Mouse (Mus musculus): ENCODE results near the gene Shd. TPM values are rescaled to one million over a fixed set of nuclear protein-coding genes. Genes with fewer than 3 reads are reported as not detected.

The Shd gene
- polyA plus RNA-seq, 1 experiment: 4.3 TPM

GRCm38 (mm10) chr17:55953751-55954150 lies 16.5 kb upstream of the Shd start:
- H3K9ac ChIP-seq (ENCODE audit: low read depth, poor library complexity, severe bottlenecking): no peak overlapping the region
- H3K4me3 ChIP-seq (ENCODE audit: low read depth, low read length): no peak overlapping the region
- no peaks in the 10 kb centered on the region for H3K9me3 ChIP-seq (replicated peaks; ENCODE audit: control insufficient read depth, insufficient read depth, low read length, poor library complexity, severe bottlenecking)
- TF ChIP-seq CTCF (IDR thresholded peaks at IDR 0.05; ENCODE audit: low read depth, low read length) (no peak), POLR2A (IDR thresholded peaks at IDR 0.05; ENCODE audit: insufficient read depth, low read length) (no peak), EP300 (IDR thresholded peaks at IDR 0.05; ENCODE audit: insufficient read depth, low read depth, low read length) (no peak)
- peaks cover 14% of the 10 kb centered on the region for H3K4me1 ChIP-seq (ENCODE audit: control insufficient read depth, insufficient read depth, low read length)
- H3K27ac ChIP-seq (ENCODE audit: insufficient read depth, low read length): no peak overlapping the region
- no peaks in the 10 kb centered on the region for H3K27me3 ChIP-seq (ENCODE audit: control insufficient read depth, insufficient read depth, low read length, poor library complexity, severe bottlenecking)
- H3K36me3 ChIP-seq (ENCODE audit: control insufficient read depth, insufficient read depth, low read length, poor library complexity, severe bottlenecking): no peaks in the 10 kb centered on the region

DNA sequence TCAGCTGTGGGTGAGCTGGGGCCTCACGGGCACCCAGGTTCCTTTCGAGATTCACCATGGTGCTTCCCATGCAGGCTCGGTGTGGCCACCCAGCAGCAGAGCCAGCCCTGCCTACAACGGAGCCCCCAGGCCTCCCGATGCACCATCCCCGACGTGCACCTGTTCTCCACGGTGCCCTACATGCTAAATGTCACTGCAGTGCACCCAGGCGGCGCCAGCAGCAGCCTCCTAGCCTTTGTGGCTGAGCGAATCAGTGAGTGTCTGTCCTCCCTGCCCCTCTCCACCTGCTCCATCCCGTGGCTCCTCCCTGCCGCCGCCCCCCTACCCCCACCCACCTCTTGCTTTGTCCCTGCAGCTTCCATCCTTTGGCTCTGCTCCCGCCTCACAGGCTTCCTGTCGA lies 16.0 kb upstream of the Shd start:
- Histone ChIP-seq H3K4me3 (ENCODE audit: low read depth, low read length) (peak overlapping the region; percentile 8), H3K27ac (ENCODE audit: insufficient read depth, low read length) (no peak overlapping the region), H3K36me3 (ENCODE audit: control insufficient read depth, insufficient read depth, low read length, poor library complexity, severe bottlenecking) (no peaks in the 10 kb centered on the region)

GRCm38 (mm10) chr17:55956129-55956528 lies 14.1 kb upstream of the Shd start:
- H3K4me1 ChIP-seq (ENCODE audit: control insufficient read depth, insufficient read depth, low read length): peaks cover 14% of the 10 kb centered on the region
- H3K27me3 ChIP-seq (ENCODE audit: control insufficient read depth, insufficient read depth, low read length, poor library complexity, severe bottlenecking): no peaks in the 10 kb centered on the region
- H3K27ac ChIP-seq (ENCODE audit: insufficient read depth, low read length): peak overlapping the region; percentile 23; the same call in 1 of the 2 replicates
- H3K4me3 ChIP-seq (ENCODE audit: low read depth, low read length): peak overlapping the region; percentile 71
- peak overlapping the region; percentile 32 for H3K9ac ChIP-seq (ENCODE audit: low read depth, poor library complexity, severe bottlenecking)
- no peaks in the 10 kb centered on the region for H3K36me3 ChIP-seq (ENCODE audit: control insufficient read depth, insufficient read depth, low read length, poor library complexity, severe bottlenecking)
- TF ChIP-seq EP300 (IDR thresholded peaks at IDR 0.05; ENCODE audit: insufficient read depth, low read depth, low read length) (no peak), CTCF (IDR thresholded peaks at IDR 0.05; ENCODE audit: low read depth, low read length) (no peak), POLR2A (IDR thresholded peaks at IDR 0.05; ENCODE audit: insufficient read depth, low read length) (no peak)
- H3K9me3 ChIP-seq (replicated peaks; ENCODE audit: control insufficient read depth, insufficient read depth, low read length, poor library complexity, severe bottlenecking): no peaks in the 10 kb centered on the region

More for the DNA sequence above, 16.0 kb upstream of the Shd start:
- H3K9ac ChIP-seq (ENCODE audit: low read depth, poor library complexity, severe bottlenecking): no peak overlapping the region
- H3K9me3 ChIP-seq (replicated peaks; ENCODE audit: control insufficient read depth, insufficient read depth, low read length, poor library complexity, severe bottlenecking): no peaks in the 10 kb centered on the region
- peaks cover 14% of the 10 kb centered on the region for H3K4me1 ChIP-seq (ENCODE audit: control insufficient read depth, insufficient read depth, low read length)
- no peak for TF ChIP-seq CTCF (IDR thresholded peaks at IDR 0.05; ENCODE audit: low read depth, low read length)
- TF ChIP-seq EP300 (IDR thresholded peaks at IDR 0.05; ENCODE audit: insufficient read depth, low read depth, low read length): no peak
- TF ChIP-seq POLR2A (IDR thresholded peaks at IDR 0.05; ENCODE audit: insufficient read depth, low read length): no peak
- no peaks in the 10 kb centered on the region for H3K27me3 ChIP-seq (ENCODE audit: control insufficient read depth, insufficient read depth, low read length, poor library complexity, severe bottlenecking)

DNA sequence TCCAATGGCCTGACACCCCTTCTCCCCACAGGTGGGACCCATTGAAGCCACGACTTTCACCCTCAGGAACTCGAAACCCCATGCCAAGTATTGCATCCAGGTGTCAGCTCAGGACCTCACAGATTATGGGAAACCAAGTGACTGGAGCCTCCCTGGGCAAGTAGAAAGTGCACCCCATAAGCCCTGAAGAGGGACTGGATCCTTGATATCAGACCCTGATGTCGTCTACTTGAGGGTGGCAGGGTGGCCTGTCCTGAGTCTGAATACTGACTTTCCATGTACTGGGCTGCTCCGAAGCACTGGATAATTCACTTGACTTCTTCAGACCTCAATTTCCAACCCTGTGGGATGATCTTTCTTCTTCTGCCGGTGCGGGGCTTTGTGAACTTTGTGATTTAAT lies 13.7 kb upstream of the Shd start:
- H3K27me3 ChIP-seq (ENCODE audit: control insufficient read depth, insufficient read depth, low read length, poor library complexity, severe bottlenecking): no peaks in the 10 kb centered on the region
- H3K4me3 ChIP-seq (ENCODE audit: low read depth, low read length): peak overlapping the region; percentile 71
- TF ChIP-seq POLR2A (IDR thresholded peaks at IDR 0.05; ENCODE audit: insufficient read depth, low read length): no peak
- TF ChIP-seq CTCF (IDR thresholded peaks at IDR 0.05; ENCODE audit: low read depth, low read length): no peak
- no peak for TF ChIP-seq EP300 (IDR thresholded peaks at IDR 0.05; ENCODE audit: insufficient read depth, low read depth, low read length)
- no peaks in the 10 kb centered on the region for H3K36me3 ChIP-seq (ENCODE audit: control insufficient read depth, insufficient read depth, low read length, poor library complexity, severe bottlenecking)
- peaks cover 14% of the 10 kb centered on the region for H3K4me1 ChIP-seq (ENCODE audit: control insufficient read depth, insufficient read depth, low read length)
- no peaks in the 10 kb centered on the region for H3K9me3 ChIP-seq (replicated peaks; ENCODE audit: control insufficient read depth, insufficient read depth, low read length, poor library complexity, severe bottlenecking)
- H3K9ac ChIP-seq (ENCODE audit: low read depth, poor library complexity, severe bottlenecking): peak overlapping the region; percentile 32
- H3K27ac ChIP-seq (ENCODE audit: insufficient read depth, low read length): peak overlapping the region; percentile 8; the same call in 1 of the 2 replicates

- Histone ChIP-seq H3K27me3 (ENCODE audit: control insufficient read depth, insufficient read depth, low read length, poor library complexity, severe bottlenecking) (no peaks in the 10 kb centered on the region), H3K4me3 (ENCODE audit: low read depth, low read length) (no peak overlapping the region), H3K9ac (ENCODE audit: low read depth, poor library complexity, severe bottlenecking) (no peak overlapping the region), H3K36me3 (ENCODE audit: control insufficient read depth, insufficient read depth, low read length, poor library complexity, severe bottlenecking) (no peaks in the 10 kb centered on the region), H3K27ac (ENCODE audit: insufficient read depth, low read length) (no peak overlapping the region), H3K9me3 (replicated peaks; ENCODE audit: control insufficient read depth, insufficient read depth, low read length, poor library complexity, severe bottlenecking) (no peaks in the 10 kb centered on the region), H3K4me1 (ENCODE audit: control insufficient read depth, insufficient read depth, low read length) (peaks cover 12% of the 10 kb centered on the region)
- TF ChIP-seq POLR2A (IDR thresholded peaks at IDR 0.05; ENCODE audit: insufficient read depth, low read length) (no peak), EP300 (IDR thresholded peaks at IDR 0.05; ENCODE audit: insufficient read depth, low read depth, low read length) (no peak), CTCF (IDR thresholded peaks at IDR 0.05; ENCODE audit: low read depth, low read length) (peak; percentile 79)
Measured at GRCm38 (mm10) chr17:55957168-55957567, 13.1 kb upstream of the Shd start.

DNA sequence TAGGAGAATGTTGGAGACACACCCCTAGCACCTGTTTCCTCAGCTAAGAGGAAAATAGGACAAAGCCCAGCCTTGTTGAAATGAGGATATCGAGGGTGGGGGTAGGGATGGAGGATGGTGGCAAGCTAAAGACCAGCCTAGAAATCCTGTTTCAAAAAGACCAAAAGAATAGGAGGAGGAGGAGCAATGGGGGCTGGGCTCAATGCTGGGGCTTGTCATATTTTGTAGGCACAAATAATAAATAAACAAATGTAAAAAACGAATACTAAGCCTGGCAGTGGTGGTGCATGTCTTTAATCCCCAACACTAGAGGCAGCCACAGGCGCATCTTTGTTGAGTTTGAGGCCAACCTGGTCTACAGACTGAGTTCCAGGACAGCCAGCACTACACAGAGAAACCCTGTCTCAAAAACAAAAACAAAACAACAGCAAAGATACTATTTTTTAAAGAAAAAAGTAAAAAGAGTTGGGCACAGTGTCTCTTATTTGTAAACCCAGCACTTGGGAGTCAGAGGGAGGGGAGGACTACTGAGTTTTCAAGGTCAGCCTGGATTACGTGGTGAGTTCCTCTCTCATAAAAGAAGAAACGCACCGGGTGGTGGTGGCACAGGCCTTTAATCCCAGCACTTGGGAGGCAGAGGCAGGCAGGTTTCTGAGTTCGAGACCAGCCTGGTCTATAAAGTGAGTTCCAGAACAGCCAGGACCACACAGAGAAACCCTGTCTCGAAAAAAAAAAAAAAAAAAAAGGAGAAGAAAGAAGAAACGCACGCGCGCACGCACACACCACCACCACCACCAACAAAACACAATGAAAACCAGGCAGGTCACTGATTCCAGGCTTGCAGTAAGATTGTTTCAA lies 12.3 kb upstream of the Shd start:
- H3K4me3 ChIP-seq (ENCODE audit: low read depth, low read length): peak overlapping the region; percentile 89
- peak overlapping the region; percentile 23; the same call in 1 of the 2 replicates for H3K27ac ChIP-seq (ENCODE audit: insufficient read depth, low read length)
- no peaks in the 10 kb centered on the region for H3K27me3 ChIP-seq (ENCODE audit: control insufficient read depth, insufficient read depth, low read length, poor library complexity, severe bottlenecking)
- no peaks in the 10 kb centered on the region for H3K36me3 ChIP-seq (ENCODE audit: control insufficient read depth, insufficient read depth, low read length, poor library complexity, severe bottlenecking)
- no peaks in the 10 kb centered on the region for H3K9me3 ChIP-seq (replicated peaks; ENCODE audit: control insufficient read depth, insufficient read depth, low read length, poor library complexity, severe bottlenecking)
- TF ChIP-seq CTCF (IDR thresholded peaks at IDR 0.05; ENCODE audit: low read depth, low read length) (no peak), EP300 (IDR thresholded peaks at IDR 0.05; ENCODE audit: insufficient read depth, low read depth, low read length) (no peak), POLR2A (IDR thresholded peaks at IDR 0.05; ENCODE audit: insufficient read depth, low read length) (no peak)
- H3K4me1 ChIP-seq (ENCODE audit: control insufficient read depth, insufficient read depth, low read length): peaks cover 5% of the 10 kb centered on the region
- H3K9ac ChIP-seq (ENCODE audit: low read depth, poor library complexity, severe bottlenecking): peak overlapping the region; percentile 51

Data from ES-Bruce4 (cell line).